Mouse (Mus musculus): ENCODE data around the gene Socs2.
"Not testable (repeated sequence)": the region's sequence is repeated elsewhere in the genome, so short reads cannot be mapped to it uniquely, and the experiment has no call there.

Gene Socs2

DNA sequence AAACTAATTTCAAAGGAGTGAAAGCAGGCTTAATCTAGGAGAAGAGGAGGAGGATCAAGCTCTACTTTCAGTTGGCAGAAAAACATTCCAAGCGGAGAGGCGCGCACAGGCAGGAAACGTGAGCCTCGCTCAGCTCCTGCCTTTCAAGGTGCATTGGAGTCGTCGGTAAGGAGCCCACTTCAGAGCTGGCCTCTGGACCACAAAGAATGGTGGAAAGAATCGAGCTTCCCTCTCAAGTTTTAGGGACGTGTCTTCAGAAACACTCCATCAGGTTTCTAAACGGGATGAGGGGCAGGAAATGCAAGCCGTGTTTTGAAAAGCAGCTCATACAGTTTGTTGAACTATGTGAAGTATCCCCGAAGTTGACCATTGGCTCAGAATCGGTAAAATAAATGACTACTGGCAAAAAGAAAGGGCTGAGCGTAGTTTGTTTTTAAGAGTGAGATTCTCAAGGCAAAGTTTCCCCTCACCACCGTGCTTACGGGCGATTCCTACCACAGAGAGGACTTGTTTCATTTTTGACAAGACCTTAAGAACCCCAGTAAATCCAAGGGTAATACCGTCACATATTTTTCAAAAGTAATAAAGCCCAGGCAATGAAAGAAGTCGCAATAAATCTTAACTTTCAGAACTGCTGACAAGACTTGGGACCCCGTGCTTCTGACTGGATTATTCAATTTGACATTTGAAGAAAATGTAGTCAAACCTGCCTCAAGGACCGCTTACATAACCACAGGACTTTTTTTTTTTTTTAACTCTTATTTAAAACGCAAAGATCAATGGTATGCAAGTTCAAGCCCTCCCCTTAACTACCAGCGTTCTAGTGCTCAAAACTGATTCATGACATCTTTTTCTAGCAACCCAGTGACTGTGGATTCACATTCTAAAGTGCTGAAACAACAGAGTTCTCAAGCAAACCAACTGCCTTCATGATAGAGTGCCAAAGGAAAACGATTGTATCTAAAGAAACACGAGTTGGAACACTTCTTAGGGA is 21.9 kb downstream of the Socs2 start:
- in situ Hi-C loops (cut with MboI, MseI): no loop called here

GRCm38 (mm10) chr10:95392073-95392472 is 24.9 kb downstream of the Socs2 start:
- in situ Hi-C loops (cut with MboI, MseI): no loop called here

- in situ Hi-C loops (cut with MboI, MseI): no loop called here
Measured at GRCm38 (mm10) chr10:95390871-95391270, 26.1 kb downstream of the Socs2 start.

- in situ Hi-C loops (cut with MboI, MseI): not testable (repeated sequence)
Measured at GRCm38 (mm10) chr10:95389805-95390204, 27.2 kb downstream of the Socs2 start.

GRCm38 (mm10) chr10:95388821-95389477 is 28.0 kb downstream of the Socs2 start:
- in situ Hi-C loops (cut with MboI, MseI): no loop called here

DNA sequence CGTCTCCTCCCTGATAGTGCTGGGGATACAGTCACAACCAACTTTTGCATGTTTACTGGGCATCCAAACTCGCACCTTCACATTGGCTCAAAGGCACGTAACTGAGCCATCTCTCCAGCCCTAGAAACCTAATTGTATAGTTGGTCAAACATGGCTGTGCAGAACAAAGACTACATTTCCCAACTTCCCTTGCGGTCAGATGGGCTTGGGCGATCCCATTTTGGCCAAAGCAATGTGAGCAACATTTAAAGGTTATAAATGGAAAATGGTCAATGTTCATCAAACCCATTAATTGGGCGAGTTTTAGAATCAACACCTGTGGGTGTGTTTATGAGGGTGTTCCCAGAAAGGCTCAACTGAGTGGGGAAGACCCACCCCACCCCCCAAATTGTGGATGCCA is 30.5 kb downstream of the Socs2 start:
- in situ Hi-C loops (cut with MboI, MseI): no loop called here

- in situ Hi-C loops (cut with MboI, MseI): no loop called here
Measured at GRCm38 (mm10) chr10:95385801-95386203, 31.2 kb downstream of the Socs2 start.

DNA sequence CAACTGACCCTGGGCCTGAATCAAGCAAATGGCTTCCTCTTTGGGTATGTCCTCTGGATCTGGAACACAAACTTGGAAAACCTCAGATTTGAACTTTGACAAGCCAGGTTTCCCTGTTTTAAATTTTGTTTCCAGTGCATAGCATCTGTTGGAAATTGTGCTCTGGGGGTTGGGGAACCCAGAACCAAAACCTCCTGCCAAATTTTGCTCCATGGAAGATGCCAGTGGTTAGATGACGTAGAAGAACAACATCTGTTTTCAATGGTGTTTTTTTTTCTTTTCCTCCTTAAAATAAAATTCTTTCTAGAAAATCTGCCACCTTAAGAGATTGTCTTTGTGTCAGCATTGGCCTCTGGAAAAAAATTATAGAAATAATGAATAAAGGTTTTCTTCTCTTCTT is 31.9 kb downstream of the Socs2 start:
- in situ Hi-C loops (cut with MboI, MseI): no loop called here

- in situ Hi-C loops (cut with MboI, MseI): no loop called here
Measured at GRCm38 (mm10) chr10:95384446-95384845, 32.5 kb downstream of the Socs2 start.

- in situ Hi-C loops (cut with MboI, MseI): no loop called here
Measured at GRCm38 (mm10) chr10:95373340-95373739, 43.6 kb downstream of the Socs2 start.

DNA sequence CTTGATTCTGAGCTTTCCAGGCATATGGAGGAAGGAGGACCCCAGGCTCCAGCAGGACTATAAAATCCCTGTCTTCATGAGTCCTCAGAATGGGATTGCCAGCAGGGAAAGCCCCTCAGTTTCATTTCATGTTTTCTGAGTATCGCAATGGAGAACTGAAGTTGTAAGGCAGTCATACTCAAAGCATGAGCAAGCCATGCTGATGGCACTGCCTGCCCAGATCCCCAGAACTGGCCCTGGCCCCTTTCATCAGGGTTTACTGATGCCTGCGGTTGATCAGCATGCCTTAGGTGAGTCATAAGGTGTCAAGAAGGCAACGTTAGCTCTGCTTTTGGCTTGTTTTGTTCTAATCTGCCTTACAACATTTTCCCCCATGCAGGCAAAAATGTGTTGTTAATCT is 45.0 kb downstream of the Socs2 start:
- in situ Hi-C loops (cut with MboI, MseI): no loop called here

GRCm38 (mm10) chr10:95369190-95369589 is 47.8 kb downstream of the Socs2 start:
- in situ Hi-C loops (cut with MboI, MseI): no loop called here

GRCm38 (mm10) chr10:95368151-95368550 is 48.8 kb downstream of the Socs2 start:
- in situ Hi-C loops (cut with MboI, MseI): no loop called here

GRCm38 (mm10) chr10:95367661-95368089 is 49.3 kb downstream of the Socs2 start:
- in situ Hi-C loops (cut with MboI, MseI): no loop called here

DNA sequence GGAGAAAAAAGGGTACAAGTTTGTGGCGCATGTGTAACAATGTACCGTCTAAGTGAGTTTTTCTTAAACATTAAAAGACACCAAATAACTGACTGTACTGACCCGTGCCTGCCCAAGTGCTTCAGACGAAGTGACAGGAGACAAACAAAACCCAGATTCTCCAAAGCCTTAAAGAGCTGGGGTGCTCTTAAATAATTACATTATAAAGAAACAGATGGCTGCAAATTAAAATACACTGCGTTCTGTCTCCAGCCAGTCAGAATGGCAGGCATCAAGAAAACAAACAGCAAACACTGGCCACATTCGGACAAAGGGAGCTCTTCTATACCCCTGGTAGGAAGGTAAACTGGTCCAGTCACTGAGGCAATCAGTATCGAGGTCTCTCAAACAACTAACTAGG is 49.7 kb downstream of the Socs2 start:
- in situ Hi-C loops (cut with MboI, MseI): no loop called here

DNA sequence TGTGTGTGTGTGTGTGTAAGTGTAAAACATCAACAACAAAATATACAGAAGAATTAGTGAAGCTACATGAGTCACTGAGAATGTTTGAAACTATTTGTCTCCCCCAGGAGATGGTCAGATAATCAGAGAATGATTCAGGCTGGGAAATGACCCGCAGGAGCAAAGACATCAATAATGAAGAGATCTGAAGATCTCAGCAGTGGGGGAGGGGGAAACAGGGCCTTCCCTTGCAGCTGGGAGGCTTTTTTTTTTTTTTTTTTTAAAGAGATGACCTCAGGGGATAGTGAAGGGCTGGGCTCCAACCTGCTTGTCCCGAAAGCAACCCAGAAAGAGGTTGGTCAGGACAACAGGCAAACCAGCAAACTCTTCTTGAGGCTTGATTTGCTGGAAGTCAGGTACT is 54.7 kb downstream of the Socs2 start:
- in situ Hi-C loops (cut with MboI, MseI): no loop called here

DNA sequence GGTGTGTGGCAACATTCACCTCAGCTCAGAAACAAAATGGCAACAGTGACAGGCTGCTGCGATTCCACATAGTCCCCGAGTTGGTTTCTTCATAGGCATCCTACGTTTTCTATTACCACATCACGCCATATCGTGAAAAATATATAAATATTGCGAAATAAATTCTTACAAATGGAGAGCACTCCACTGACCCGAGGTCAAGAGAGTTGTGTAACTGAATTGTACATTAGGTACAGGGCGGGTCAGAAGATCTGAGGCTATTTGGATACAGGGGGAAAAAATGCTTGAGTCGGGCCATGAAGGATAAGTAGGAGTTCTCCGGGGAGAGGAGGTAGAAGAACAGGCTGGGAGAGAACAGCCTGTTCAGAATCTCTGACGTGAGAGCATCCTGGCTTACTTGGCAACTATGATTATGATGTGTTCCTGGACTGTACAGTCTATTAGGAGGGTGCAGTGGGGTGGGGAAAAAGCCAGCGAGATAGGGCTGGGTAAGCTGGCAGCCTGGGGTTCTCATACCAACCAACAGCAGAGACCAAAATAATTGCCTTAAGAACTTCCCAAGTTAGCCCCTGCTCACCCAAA is 55.6 kb downstream of the Socs2 start:
- in situ Hi-C loops (cut with MboI, MseI): no loop called here

DNA sequence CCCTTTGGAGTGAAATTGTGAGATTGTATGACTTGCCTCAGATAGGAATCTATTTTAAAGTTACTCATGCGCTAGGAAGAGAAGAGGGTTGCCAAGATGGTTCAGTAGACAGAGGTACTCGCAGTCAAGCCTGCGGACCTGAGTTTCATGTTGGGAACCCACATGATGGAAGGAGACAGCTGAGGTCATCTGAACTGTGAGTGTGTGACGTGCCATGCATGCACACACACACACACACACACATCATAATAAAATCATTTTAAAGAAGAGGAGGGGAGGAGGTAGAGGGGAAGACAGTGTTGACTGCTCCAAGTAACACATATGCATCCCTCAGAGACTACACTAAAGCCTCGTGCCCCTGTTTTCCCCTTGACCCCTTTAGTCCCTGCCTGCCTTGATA is 56.9 kb downstream of the Socs2 start:
- in situ Hi-C loops (cut with MboI, MseI): no loop called here

DNA sequence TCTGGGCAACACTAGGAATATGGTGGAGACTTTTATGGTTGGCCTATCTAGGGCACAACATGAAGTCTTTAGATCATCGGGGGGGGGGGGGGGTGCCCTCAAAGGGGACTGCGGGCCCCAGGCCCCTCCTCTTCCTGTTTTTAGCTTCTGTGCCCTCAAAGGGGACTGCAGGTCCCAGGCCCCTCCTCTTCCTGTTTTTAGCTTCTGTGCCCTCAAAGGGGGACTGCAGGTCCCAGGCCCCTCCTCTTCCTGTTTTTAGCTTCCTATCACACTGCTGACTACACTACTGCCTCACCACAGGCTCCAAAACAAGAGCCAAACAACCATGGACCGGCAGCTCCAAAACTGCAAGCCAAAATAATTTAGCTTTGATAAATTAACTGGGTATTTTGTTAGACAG is 59.3 kb downstream of the Socs2 start:
- in situ Hi-C loops (cut with MboI, MseI): no loop called here

DNA sequence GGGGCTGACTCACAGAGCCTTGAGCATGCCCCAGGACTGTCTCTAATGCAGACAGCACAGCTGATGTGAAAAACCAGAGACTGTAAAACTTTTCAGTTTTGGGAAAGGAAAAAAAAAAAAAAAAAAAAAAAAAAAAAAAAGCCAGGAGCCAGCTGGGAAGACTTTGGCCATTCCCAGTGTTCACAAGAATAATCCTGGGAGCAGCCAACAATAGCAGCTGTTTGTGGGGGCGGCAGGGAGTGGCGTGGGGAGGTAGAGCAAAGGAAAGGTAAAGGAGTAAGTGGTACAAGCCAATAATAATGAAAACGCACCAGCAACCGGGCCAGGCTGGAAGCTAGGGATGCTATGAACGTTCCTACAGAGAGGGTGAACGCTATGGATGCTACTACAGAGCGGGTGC is 60.3 kb downstream of the Socs2 start:
- in situ Hi-C loops (cut with MboI, MseI): no loop called here

GRCm38 (mm10) chr10:95355678-95356268 is 61.2 kb downstream of the Socs2 start:
- in situ Hi-C loops (cut with MboI, MseI): no loop called here

DNA sequence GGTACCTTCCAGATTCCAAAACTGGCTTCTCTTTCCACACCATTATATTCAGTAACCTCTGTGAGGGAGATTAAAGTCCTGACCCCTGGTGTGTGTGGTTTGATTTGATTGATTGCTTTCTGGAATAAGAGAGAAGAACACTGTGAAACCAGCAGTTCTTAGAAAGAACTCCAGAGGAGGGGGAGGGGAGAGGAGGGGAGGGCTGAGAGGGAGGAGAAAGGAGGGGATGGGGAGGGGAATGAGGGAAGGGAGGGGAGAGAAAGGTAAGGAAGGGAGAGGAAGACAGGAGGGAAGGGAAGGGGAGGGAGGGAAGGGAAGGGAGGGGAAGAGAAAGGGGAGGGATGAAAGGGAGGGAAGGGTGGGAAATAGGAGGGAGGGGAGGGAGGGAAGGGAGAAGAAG is 62.3 kb downstream of the Socs2 start:
- in situ Hi-C loops (cut with MboI, MseI): no loop called here
